Mouse (Mus musculus): Measurements from ENCODE around the gene 2610002M06Rik. TPM values are rescaled to one million over a fixed set of nuclear protein-coding genes. Genes with fewer than 3 reads are reported as not detected.

The 2610002M06Rik gene
- 34.9 TPM for polyA plus RNA-seq (2014; fragmentation: Illumina TruSeq; extraction: RNeasy Lipid Tissue Mini Kit (QIAGEN cat#74804); ENCODE audit: low read depth, low replicate concordance)

GRCm38 (mm10) chrX:107816218-107816554 is at the start of gene 2610002M06Rik:
Gene 2610002M06Rik (minus strand): TSS chrX:107816334.

GRCm38 (mm10) chrX:107792290-107792689 is 23.8 kb downstream of the 2610002M06Rik start, which contains the start of gene Tent5d:
Gene Tent5d (plus strand): TSS chrX:107792590.

Other genes starting within 250 kb of the 2610002M06Rik start
- not detected for gene Tbx22, start 148.4 kb downstream of the 2610002M06Rik start, polyA plus RNA-seq (2014; fragmentation: Illumina TruSeq; extraction: RNeasy Lipid Tissue Mini Kit (QIAGEN cat#74804); ENCODE audit: low read depth, low replicate concordance)
- gene Tent5d, start 23.7 kb downstream of the 2610002M06Rik start, polyA plus RNA-seq (2014; fragmentation: Illumina TruSeq; extraction: RNeasy Lipid Tissue Mini Kit (QIAGEN cat#74804); ENCODE audit: low read depth, low replicate concordance), result not detected
- gene Gm732, start 132.1 kb upstream of the 2610002M06Rik start, polyA plus RNA-seq (2014; fragmentation: Illumina TruSeq; extraction: RNeasy Lipid Tissue Mini Kit (QIAGEN cat#74804); ENCODE audit: low read depth, low replicate concordance), result not detected

Measured in kidney, adult 10 weeks (tissue).